10 mouse cellular contexts compared by ENCODE assay signal in genomic region chr8:22302896-22303306, GRCm38 (mm10). TPM values are rescaled to one million over a fixed set of nuclear protein-coding genes. Genes with fewer than 3 reads are reported as not detected.
DNase-seq lines count a peak whose midpoint lies in the region; ATAC-seq and TF ChIP-seq lines count a peak whose summit lies in the region.
"Had no signal": no experiment of that assay in that cellular context is flagged by ENCODE, and none has a peak within 500 bp of the region (broad histone marks: within the 10 kb centered on the region; RNA-seq: fewer than 3 reads in every experiment).

No protein-coding gene starts in this region.

- no peaks in the 10 kb centered on the region for H3K27me3 ChIP-seq in forebrain, embryonic 14.5 days (replicated peaks; ENCODE audit: control insufficient read depth, insufficient read depth, low read length)
- no peaks in the 10 kb centered on the region for H3K27me3 ChIP-seq in kidney, embryonic 16.5 days (ENCODE audit: insufficient read depth, low read length)

- H3K4me1 ChIP-seq in forebrain, embryonic 14.5 days (ENCODE audit: control insufficient read depth, insufficient read depth, low read length): no peaks in the 10 kb centered on the region
- 0 out of 2 replicates have a peak, but pooled peaks cover 4% of the 10 kb centered on the region for H3K4me1 ChIP-seq in kidney, embryonic 16.5 days (ENCODE audit: insufficient read depth, low read length)

- DNase-seq in layer of hippocampus, adult 2 months (ENCODE audit: low spot score in 2 of 2): no peak
- no peak for DNase-seq in layer of hippocampus, adult 9-10 months (ENCODE audit: low spot score)
- DNase-seq in forebrain, embryonic 14.5 days (ENCODE audit: low spot score): peak; percentile 60
- peak; percentile 32 for DNase-seq in lung, postnatal 36 days
- no peak for DNase-seq in testis, postnatal 14 days (ENCODE audit: low spot score)
- DNase-seq in thymus, postnatal 10 days (ENCODE audit: low spot score in 2 of 2): no peak
- no peak for DNase-seq in ovary, postnatal 14 days (ENCODE audit: low spot score)

- peak; percentile 77 for ATAC-seq in forebrain, embryonic 14.5 days
- ATAC-seq in kidney, embryonic 16.5 days (ENCODE audit: low FRiP score, low TSS enrichment): peak; percentile 70

- no peaks in the 10 kb centered on the region for H3K36me3 ChIP-seq in forebrain, embryonic 14.5 days (ENCODE audit: control insufficient read depth, insufficient read depth, low read length)
- no peaks in the 10 kb centered on the region for H3K36me3 ChIP-seq in kidney, embryonic 16.5 days (ENCODE audit: insufficient read depth, low read length)

- no peak overlapping the region for H3K27ac ChIP-seq in layer of hippocampus, adult 2 months
- no peak overlapping the region for H3K27ac ChIP-seq in forebrain, embryonic 14.5 days (ENCODE audit: low read depth, low read length)
- no peak overlapping the region for H3K27ac ChIP-seq in kidney, embryonic 16.5 days (ENCODE audit: low read length)

- H3K9ac ChIP-seq in forebrain, embryonic 14.5 days (ENCODE audit: low read length): peak overlapping the region; percentile 46
- H3K9ac ChIP-seq in kidney, embryonic 16.5 days (replicated peaks; ENCODE audit: low read length): no peak overlapping the region

- peak overlapping the region; percentile 48 for H3K4me2 ChIP-seq in forebrain, embryonic 14.5 days (ENCODE audit: low read length)
- peak overlapping the region; percentile 50 for H3K4me2 ChIP-seq in kidney, embryonic 16.5 days (replicated peaks; ENCODE audit: low read depth, low read length)

- H3K4me3 ChIP-seq in layer of hippocampus, adult 2 months: peak overlapping the region; percentile 26; the same call in 1 of the 2 replicates
- peak overlapping the region; percentile 16 for H3K4me3 ChIP-seq in forebrain, embryonic 14.5 days (ENCODE audit: low read depth, low read length)
- H3K4me3 ChIP-seq in kidney, embryonic 16.5 days (ENCODE audit: low read length): peak overlapping the region; percentile 29; the same call in 1 of the 2 replicates

- no peaks in the 10 kb centered on the region for H3K9me3 ChIP-seq in forebrain, embryonic 14.5 days (replicated peaks; ENCODE audit: control insufficient read depth, low read length)
- H3K9me3 ChIP-seq in kidney, embryonic 16.5 days (ENCODE audit: low read length): no peaks in the 10 kb centered on the region

- no peak for TF ChIP-seq CTCF in layer of hippocampus, adult 2 months (conservative IDR thresholded peaks at IDR 0.05)

- WGBS in forebrain, embryonic 14.5 days: 14% methylated on average over 7 of the region's 7 CpGs
- WGBS in kidney, embryonic 16.5 days: 23% methylated on average over 7 of the region's 7 CpGs

RNA-seq across cellular contexts. Expression of gene Tpte, which starts 19.7 kb away (rescaled TPM):
- total RNA-seq in layer of hippocampus, adult 2 months (2021): not detected
- not detected in 2 replicates for polyA plus RNA-seq in forebrain, embryonic 14.5 days (2014; fragmentation: Nextera tagmentation; extraction: Ambion mirVana)
- polyA plus RNA-seq in kidney, embryonic 16.5 days (2015; fragmentation: Nextera tagmentation; extraction: Ambion mirVana): 0.06 TPM in 1 of 2 replicates, not detected in the other
- polyA plus RNA-seq: gonadal fat pad, adult 2 months; spleen, adult 2 months had no signal

Comparison
In these comparisons a context has a peak if more than half of its experiments do, and no peak if none do; other contexts are left out.
1. DNase-seq: peak in forebrain, embryonic 14.5 days (single experiment) and lung, postnatal 36 days (single experiment); none in layer of hippocampus, adult 2 months (0 of 2), layer of hippocampus, adult 9-10 months (single experiment), testis, postnatal 14 days (single experiment), thymus, postnatal 10 days (0 of 2) and ovary, postnatal 14 days (single experiment).
2. Peak in every context shown above with its lines, with median percentiles within 50 percentile points of each other: H3K4me3 ChIP-seq.